Mouse (Mus musculus) ES-E14 (cell line): ENCODE measurements at regions not wholly inside any gene's neighbourhood (a gene's known extent, or its start where the extent isn't known, plus 50 kb on each side); places are given as distances from the start of the nearest gene placed in this dataset.
"Not testable (repeated sequence)": the region's sequence is repeated elsewhere in the genome, so short reads cannot be mapped to it uniquely, and the experiment has no call there.

Experiments used
- DNase-seq: peaks from one replicate; pipeline ENCODE4 v3.0.0-alpha.2; 2013; ENCODE audit warnings: low read depth, low spot score
- H3K27ac ChIP-seq: 2 replicates; pipeline ENCODE4 v1.5.1; 2012; ENCODE audit warnings: low read depth, mild to moderate bottlenecking, low read length, moderate library complexity, mixed read lengths; ENCODE audit not compliant: poor library complexity, insufficient read depth, severe bottlenecking
- H3K36me3 ChIP-seq: 2 replicates; pipeline ENCODE4 v1.6.1; 2012; ENCODE audit warnings: mild to moderate bottlenecking, low read length, moderate library complexity, mixed read lengths; ENCODE audit not compliant: control insufficient read depth, poor library complexity, insufficient read depth, severe bottlenecking
- H3K4me1 ChIP-seq, 2 experiments: fragments of 150-350 bp in 1 of 2; sonication (generic) in 1 of 2; 2 replicates each; pipeline ENCODE4 v1.6.1; 2012; ENCODE audit warnings: low read length in 2 of 2, mild to moderate bottlenecking in 1 of 2, mixed read lengths in 1 of 2; ENCODE audit not compliant: control insufficient read depth in 2 of 2, insufficient read depth in 2 of 2, poor library complexity in 1 of 2
- H3K4me3 ChIP-seq, 2 experiments: fragments of 150-350 bp in 1 of 2; sonication (generic) in 1 of 2; 2 replicates each; pipeline ENCODE4 v1.5.1; 2012; ENCODE audit warnings: low read length in 2 of 2, low read depth in 1 of 2, mild to moderate bottlenecking in 1 of 2, mixed read lengths in 1 of 2; ENCODE audit not compliant: insufficient read depth in 1 of 2, poor library complexity in 1 of 2, severe bottlenecking in 1 of 2
- H3K9ac ChIP-seq: 2 replicates; pipeline ENCODE4 v1.6.1; 2012; ENCODE audit warnings: low read depth, mild to moderate bottlenecking, low read length, mixed read lengths; ENCODE audit not compliant: poor library complexity, insufficient read depth, severe bottlenecking
- H3K9me3 ChIP-seq: fragments of 150-350 bp; sonication (generic); 2 replicates; pipeline ENCODE4 v1.6.1; 2012; ENCODE audit warnings: low read depth, mild to moderate bottlenecking, low read length; ENCODE audit not compliant: control insufficient read depth, insufficient read depth
- CHD2 ChIP-seq: IDR thresholded peaks from 2 replicates; pipeline ENCODE4 v1.6.1; 2014; ENCODE audit warnings: mild to moderate bottlenecking, low read depth, low read length, inconsistent platforms
- HCFC1 ChIP-seq: IDR thresholded peaks from 2 replicates; pipeline ENCODE4 v1.6.1; 2012; ENCODE audit warnings: low read length, inconsistent platforms, borderline replicate concordance; ENCODE audit not compliant: insufficient read depth
- MAFK ChIP-seq: IDR thresholded peaks from 2 replicates; pipeline ENCODE4 v1.6.1; 2014; ENCODE audit warnings: mild to moderate bottlenecking, low read depth, low read length, inconsistent platforms; ENCODE audit not compliant: insufficient read depth
- ZC3H11A ChIP-seq: IDR thresholded peaks from 2 replicates; pipeline ENCODE4 v1.6.1; 2012; ENCODE audit warnings: low read depth, mild to moderate bottlenecking, inconsistent platforms, low read length, borderline replicate concordance
- ZNF384 ChIP-seq: IDR thresholded peaks from 2 replicates; pipeline ENCODE4 v1.6.1; 2012; ENCODE audit warnings: low read depth, low read length, inconsistent platforms
- in situ Hi-C, 2 experiments: fragments of 600-800 bp; cut with MboI; formaldehyde crosslinking; loops; one replicate each; pipeline ENCODE4 v1.15.1; 2025; ENCODE audit warnings: low sequenced_read_pairs in 2 of 2, inconsistent platforms in 1 of 2; ENCODE audit not compliant: unreplicated experiment in 2 of 2

GRCm38 (mm10) chr6:48251954-48252353 lies 143.4 kb upstream of the Krba1 start:
- Histone ChIP-seq H3K27ac (no peak overlapping the region), H3K4me1 (no peaks in the 10 kb centered on the region), H3K9ac (no peak overlapping the region), H3K36me3 (no peaks in the 10 kb centered on the region), H3K4me3 (no peak overlapping the region), H3K9me3 (no peaks in the 10 kb centered on the region)
- in situ Hi-C loops, result no loop called here
- no peak for DNase-seq
- TF ChIP-seq MAFK (no peak), ZNF384 (no peak), CHD2 (no peak)

GRCm38 (mm10) chr6:48244191-48244590 lies 151.2 kb upstream of the Krba1 start:
- H3K9me3 ChIP-seq, H3K27ac ChIP-seq, H3K36me3 ChIP-seq, H3K9ac ChIP-seq, H3K4me3 ChIP-seq, H3K4me1 ChIP-seq, in situ Hi-C loops, DNase-seq: not testable (repeated sequence)

- Histone ChIP-seq H3K9ac (no peak overlapping the region), H3K9me3 (no peaks in the 10 kb centered on the region), H3K4me3 (no peak overlapping the region), H3K36me3 (no peaks in the 10 kb centered on the region), H3K4me1 (no peaks in the 10 kb centered on the region), H3K27ac (no peak overlapping the region)
- TF ChIP-seq ZC3H11A (no peak), MAFK (no peak), HCFC1 (no peak), CHD2 (no peak), ZNF384 (no peak)
- in situ Hi-C loops, result no loop called here
- DNase-seq, result no peak
These were observed 141.0 kb upstream of the Zfp746 start for GRCm38 (mm10) chr6:48227431-48227830.

- H3K4me1 ChIP-seq, result no peaks in the 10 kb centered on the region
- no peak for TF ChIP-seq CHD2
- TF ChIP-seq ZNF384, result no peak
- TF ChIP-seq HCFC1, result no peak
- no peak for TF ChIP-seq MAFK
- TF ChIP-seq ZC3H11A, result no peak
- no peaks in the 10 kb centered on the region for H3K9me3 ChIP-seq
- in situ Hi-C loops, result no loop called here
- no peak overlapping the region for H3K4me3 ChIP-seq
- H3K9ac ChIP-seq, result no peak overlapping the region
- no peak for DNase-seq
- H3K27ac ChIP-seq, result no peak overlapping the region
- H3K36me3 ChIP-seq, result no peaks in the 10 kb centered on the region
These were observed 137.8 kb upstream of the Zfp746 start for GRCm38 (mm10) chr6:48224206-48224605.

GRCm38 (mm10) chr6:48222971-48223370 lies 136.6 kb upstream of the Zfp746 start:
- TF ChIP-seq CHD2 (no peak), HCFC1 (no peak), ZC3H11A (no peak), ZNF384 (no peak), MAFK (no peak)
- Histone ChIP-seq H3K36me3 (no peaks in the 10 kb centered on the region), H3K4me3 (no peak overlapping the region), H3K27ac (no peak overlapping the region), H3K4me1 (no peaks in the 10 kb centered on the region), H3K9ac (no peak overlapping the region), H3K9me3 (no peaks in the 10 kb centered on the region)
- in situ Hi-C loops, result no loop called here
- no peak for DNase-seq

GRCm38 (mm10) chr6:48221806-48222205 lies 135.4 kb upstream of the Zfp746 start:
- DNase-seq, H3K36me3 ChIP-seq, H3K4me1 ChIP-seq, H3K4me3 ChIP-seq, in situ Hi-C loops, H3K9me3 ChIP-seq, H3K27ac ChIP-seq, H3K9ac ChIP-seq: not testable (repeated sequence)
